Mouse (Mus musculus) forebrain, embryonic 10.5 days (tissue): Measurements from ENCODE around the gene Mplkip. TPM values are rescaled to one million over a fixed set of nuclear protein-coding genes. Genes with fewer than 3 reads are reported as not detected.

ENCODE experiments used
- DNase-seq: peaks from one replicate; pipeline ENCODE4 v3.0.0-alpha.2; 2017; ENCODE audit warnings: low spot score; ENCODE audit errors: extremely low spot score
- H3K27ac ChIP-seq: fragments of 300-500 bp; sonication (generic); 2 replicates; pipeline ENCODE4 v1.5.1; 2016; ENCODE audit warnings: mild to moderate bottlenecking
- H3K27me3 ChIP-seq: fragments of 300-500 bp; sonication (generic); 2 replicates; pipeline ENCODE4 v1.6.1; 2016; ENCODE audit warnings: mild to moderate bottlenecking; ENCODE audit not compliant: poor library complexity, severe bottlenecking
- H3K36me3 ChIP-seq: fragments of 300-500 bp; sonication (generic); replicated peaks from 2 replicates; pipeline ENCODE4 v1.6.1; 2016; ENCODE audit warnings: mild to moderate bottlenecking, moderate library complexity
- H3K4me1 ChIP-seq: fragments of 300-500 bp; sonication (generic); 2 replicates; pipeline ENCODE4 v1.6.1; 2016
- H3K4me3 ChIP-seq: fragments of 300-500 bp; sonication (generic); 2 replicates; pipeline ENCODE4 v1.5.1; 2016; ENCODE audit warnings: mild to moderate bottlenecking, moderate library complexity
- H3K9me3 ChIP-seq: fragments of 300-500 bp; sonication (generic); 2 replicates; pipeline ENCODE4 v1.6.1; 2016; ENCODE audit warnings: mild to moderate bottlenecking, moderate library complexity
- WGBS: fragments of 180-500 bp; shearing (Covaris S2); methylation state at CpG from one replicate; pipeline ENCODE4 v1.1.7; 2016; 5-methylcytosine and 5-hydroxymethylcytosine counted together
- microRNA counts: library from miRNA; unstranded; fragments of <30 nt; microRNA quantifications from one replicate; lab custom pipeline; 2017
- microRNA-seq: library from miRNA; unstranded; fragments of <30 nt; microRNA quantifications from one replicate; pipeline ENCODE4, GENCODE M21; 2017
- polyA plus RNA-seq: library from polyadenylated mRNA; unstranded; fragments of >200 nt; fragmentation: Nextera tagmentation; extraction: Ambion mirVana; gene quantifications from 2 replicates; pipeline ENCODE4 v1.2.1, GENCODE M21; 2016

Mplkip gene
- polyA plus RNA-seq, 1 experiment from 2014 or later = 45.9 TPM

DNA sequence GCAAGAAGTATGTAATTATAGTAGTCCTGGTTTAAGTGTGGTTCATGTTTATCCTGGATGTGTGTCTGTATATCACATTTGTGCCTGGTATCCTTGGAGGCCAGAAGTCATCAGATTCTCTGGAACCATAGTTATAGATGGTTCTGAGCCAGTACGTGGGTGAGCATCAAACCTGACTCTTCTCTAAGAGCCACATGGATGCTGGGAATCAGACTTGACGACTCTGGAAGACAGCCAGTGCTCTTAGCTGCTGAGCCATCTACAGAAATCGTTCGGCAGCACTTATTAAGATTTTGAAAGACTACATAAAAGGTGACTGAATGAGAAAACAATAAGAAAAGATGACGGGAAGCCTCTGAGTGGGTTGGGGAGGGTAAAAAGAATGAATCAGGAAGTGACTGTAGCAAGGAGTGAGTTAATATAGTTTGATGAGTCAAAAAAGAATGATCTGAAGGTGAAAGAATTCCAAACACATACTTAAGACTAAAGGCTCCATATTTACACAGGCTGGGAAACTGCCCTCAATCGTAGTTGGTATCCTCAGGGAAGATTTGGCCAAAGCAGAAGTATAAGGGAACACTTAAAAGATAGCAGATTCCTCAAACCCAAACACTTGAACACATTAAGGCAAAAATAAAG, 10.3 kb downstream of the Mplkip start:
- DNase-seq = no peak
- WGBS = 91% methylated on average over 6 of the region's 6 CpGs
- H3K4me3 ChIP-seq = no peak overlapping the region

DNA sequence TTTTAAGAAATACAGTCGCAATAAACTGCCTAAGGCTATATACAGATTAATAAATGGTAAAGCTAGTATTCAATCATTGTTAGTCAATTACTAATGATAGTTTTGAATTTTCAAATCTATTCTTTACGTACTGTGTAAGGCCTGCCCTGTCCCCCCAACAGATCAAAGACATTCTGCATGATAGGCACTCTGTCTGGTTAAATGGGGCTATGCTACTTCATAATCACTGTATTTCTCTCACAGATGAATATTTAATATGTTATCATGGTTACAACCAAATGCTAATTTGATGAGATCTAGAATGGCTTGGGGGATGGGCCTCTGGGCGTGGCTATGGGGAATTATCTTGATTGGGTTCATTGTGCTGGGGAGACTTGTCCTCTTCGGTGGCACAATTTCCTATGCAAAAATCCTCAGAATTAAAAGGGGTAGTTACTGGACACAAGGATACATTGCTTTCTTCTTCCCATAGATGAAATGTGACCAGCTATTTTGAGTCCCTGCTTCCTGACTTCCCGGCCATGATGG, 13.9 kb downstream of the Mplkip start:
- H3K27ac ChIP-seq = no peak overlapping the region
- H3K9me3 ChIP-seq = no peaks in the 10 kb centered on the region
- no peaks in the 10 kb centered on the region for H3K27me3 ChIP-seq
- WGBS = 87% methylated on average over 5 of the region's 5 CpGs
- H3K36me3 ChIP-seq = 0 out of 2 replicates have a peak, but pooled peaks cover 5% of the 10 kb centered on the region
- H3K4me3 ChIP-seq = no peak overlapping the region
- no peaks in the 10 kb centered on the region for H3K4me1 ChIP-seq
- DNase-seq = no peak

More for the DNA sequence above, 10.3 kb downstream of the Mplkip start:
- Histone ChIP-seq H3K36me3 (peaks cover 8% of the 10 kb centered on the region), H3K27ac (no peak overlapping the region), H3K27me3 (no peaks in the 10 kb centered on the region), H3K9me3 (no peaks in the 10 kb centered on the region), H3K4me1 (no peaks in the 10 kb centered on the region)

DNA sequence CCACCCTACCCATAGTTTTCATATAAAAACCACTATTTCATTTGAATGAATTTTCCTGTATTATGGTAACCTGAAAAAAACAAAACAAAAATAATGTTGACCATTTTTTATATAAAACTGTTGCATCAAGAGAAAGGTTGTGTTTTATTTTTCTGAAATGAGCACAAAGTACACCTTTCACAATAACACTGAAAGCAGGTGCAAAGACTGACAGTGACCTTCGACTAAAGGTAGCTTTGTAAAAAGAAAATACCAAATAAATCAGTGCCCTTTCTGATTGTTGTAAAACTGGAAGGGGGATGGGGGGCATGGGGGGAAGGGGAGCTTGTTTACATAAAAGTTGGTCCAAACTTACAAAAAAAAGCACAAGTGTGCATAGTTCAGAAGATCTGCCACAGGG, 22.4 kb downstream of the Mplkip start:
- Histone ChIP-seq H3K27me3 (no peaks in the 10 kb centered on the region), H3K4me3 (no peak overlapping the region), H3K27ac (no peak overlapping the region), H3K36me3 (peaks cover 57% of the 10 kb centered on the region), H3K4me1 (no peaks in the 10 kb centered on the region), H3K9me3 (no peaks in the 10 kb centered on the region)
- no peak for DNase-seq
- WGBS = 97% methylated on average over 1 of the region's 1 CpGs

DNA sequence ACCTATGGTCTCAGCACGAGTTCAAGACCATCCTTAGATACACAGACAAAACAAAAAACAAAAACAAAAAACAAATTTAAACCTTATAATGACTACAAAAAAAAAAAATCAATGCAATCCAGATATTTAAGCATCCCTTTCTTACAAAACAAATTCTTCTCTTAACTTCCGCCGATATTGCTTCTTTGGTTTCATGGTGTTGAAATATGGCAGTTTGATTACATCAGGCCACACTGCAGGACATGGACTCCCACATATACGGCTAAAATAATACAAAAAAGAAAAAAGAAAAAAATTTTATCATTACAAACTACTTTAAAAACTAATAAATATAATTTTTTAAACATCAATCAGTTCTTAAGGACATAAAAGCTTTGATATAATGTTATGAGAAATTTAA, 32.9 kb downstream of the Mplkip start:
- no peak for DNase-seq
- WGBS = 95% methylated on average over 4 of the region's 4 CpGs
- no peaks in the 10 kb centered on the region for H3K4me1 ChIP-seq
- H3K27me3 ChIP-seq = no peaks in the 10 kb centered on the region
- no peak overlapping the region for H3K4me3 ChIP-seq
- H3K36me3 ChIP-seq = peaks cover 28% of the 10 kb centered on the region
- H3K27ac ChIP-seq = no peak overlapping the region
- H3K9me3 ChIP-seq = no peaks in the 10 kb centered on the region

DNA sequence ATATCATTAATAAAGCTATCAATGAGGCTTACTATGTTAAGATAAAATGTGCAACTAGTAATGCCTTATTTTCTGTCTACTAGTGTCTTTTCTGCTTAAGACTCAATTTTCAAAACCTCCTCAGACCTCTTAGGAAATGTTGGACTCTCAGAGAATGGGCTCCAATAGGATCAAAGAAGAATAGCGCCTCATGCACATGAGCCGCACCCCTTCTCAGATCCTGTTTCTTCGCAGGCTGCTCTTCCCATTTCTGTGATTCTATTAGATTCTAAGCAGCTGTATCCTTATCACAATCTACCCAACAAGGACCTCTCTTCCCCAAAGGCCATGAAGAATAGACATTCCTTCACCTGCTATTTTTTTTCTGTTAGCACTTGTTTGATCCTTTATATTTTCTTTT, 33.8 kb downstream of the Mplkip start:
- H3K27me3 ChIP-seq = no peaks in the 10 kb centered on the region
- H3K27ac ChIP-seq = no peak overlapping the region
- 91% methylated on average over 3 of the region's 3 CpGs for WGBS
- no peaks in the 10 kb centered on the region for H3K9me3 ChIP-seq
- no peak for DNase-seq
- H3K4me3 ChIP-seq = no peak overlapping the region
- no peaks in the 10 kb centered on the region for H3K4me1 ChIP-seq
- peaks cover 33% of the 10 kb centered on the region for H3K36me3 ChIP-seq

MicroRNAs encoded within 50 kb of the gene (microRNA counts, 519-probe panel; counts per million panel counts)
- 341 counts per million, percentile 65 among the panel's probes with 10 or more counts for microRNA mmu-miR-466i (lab: Ali Mortazavi, UCI)

Small RNAs within 50 kb of the gene (microRNA-seq; reads per million reads assigned to microRNA genes)
- not detected for gene Mir466i

Other genes starting within 250 kb of the Mplkip start
- 3.2 and 4.1 TPM in 2 replicates for gene Sugct, start 361 bp downstream of the Mplkip start, polyA plus RNA-seq
- 11.9 and 13.0 TPM in 2 replicates for gene Cdk13, start 109.9 kb downstream of the Mplkip start, polyA plus RNA-seq
- gene Rala, start 249.0 kb downstream of the Mplkip start, polyA plus RNA-seq = 101 and 103 TPM in 2 replicates